Mouse (Mus musculus) stomach, postnatal 0 days (tissue): ENCODE measurements around the gene 1700042G07Rik. TPM values are rescaled to one million over a fixed set of nuclear protein-coding genes. Genes with fewer than 3 reads are reported as not detected.

Experiments used
- ATAC-seq: fragments of 200-750 bp; cut with Nextera tagmentation; 2 replicates; pipeline ENCODE4 v1.8.0; 2017; ENCODE audit not compliant: low FRiP score, low TSS enrichment
- DNase-seq: peaks from one replicate; pipeline ENCODE4 v3.0.0-alpha.2; 2016; ENCODE audit warnings: low spot score
- H3K27ac ChIP-seq: fragments of 300-500 bp; sonication (generic); replicated peaks from 2 replicates; pipeline ENCODE4 v1.5.1; 2014; ENCODE audit warnings: mild to moderate bottlenecking, control low read depth
- H3K27me3 ChIP-seq: fragments of 300-500 bp; sonication (generic); 2 replicates; pipeline ENCODE4 v1.6.1; 2014; ENCODE audit warnings: low read length; ENCODE audit not compliant: control insufficient read depth, insufficient read depth
- H3K36me3 ChIP-seq: fragments of 300-500 bp; sonication (generic); 2 replicates; pipeline ENCODE4 v1.6.1; 2014; ENCODE audit warnings: low read length, mixed read lengths; ENCODE audit not compliant: control insufficient read depth, insufficient read depth
- H3K4me1 ChIP-seq: fragments of 300-500 bp; sonication (generic); replicated peaks from 2 replicates; pipeline ENCODE4 v1.6.1; 2014; ENCODE audit warnings: antibody characterized with exemption; ENCODE audit not compliant: control insufficient read depth, insufficient read depth
- H3K4me2 ChIP-seq: fragments of 300-500 bp; sonication (generic); replicated peaks from 2 replicates; pipeline ENCODE4 v1.6.1; 2014; ENCODE audit warnings: low read depth, mild to moderate bottlenecking, control low read depth, moderate library complexity
- H3K4me3 ChIP-seq: fragments of 300-500 bp; sonication (generic); 2 replicates; pipeline ENCODE4 v1.5.1; 2014; ENCODE audit warnings: low read depth, low read length, control low read depth
- H3K9ac ChIP-seq: fragments of 300-500 bp; sonication (generic); 2 replicates; pipeline ENCODE4 v1.6.1; 2014; ENCODE audit warnings: mild to moderate bottlenecking, low read length, control low read depth, mixed read lengths
- H3K9me3 ChIP-seq: fragments of 300-500 bp; sonication (generic); 2 replicates; pipeline ENCODE4 v1.6.1; 2016; ENCODE audit warnings: low read length; ENCODE audit not compliant: control insufficient read depth
- CTCF ChIP-seq: IDR thresholded peaks from 2 replicates; pipeline ENCODE4 v1.5.1; 2016; ENCODE audit warnings: antibody characterized with exemption, low read depth, mild to moderate bottlenecking, moderate library complexity
- EP300 ChIP-seq: optimal IDR thresholded peaks from 2 replicates; pipeline ENCODE3; 2016; ENCODE audit warnings: antibody characterized with exemption
- WGBS: fragments of 180-500 bp; shearing (Covaris S2); extraction: QIAGEN DNeasy Blood & Tissue Kit; methylation state at CpG from one replicate; pipeline ENCODE4 v1.1.7; 2014; 5-methylcytosine and 5-hydroxymethylcytosine counted together
- polyA plus RNA-seq: library from polyadenylated mRNA; unstranded; fragments of >200 nt; fragmentation: Nextera tagmentation; extraction: Ambion mirVana; gene quantifications from 2 replicates; pipeline ENCODE4 v1.2.1, GENCODE M21; 2015

The 1700042G07Rik gene
- polyA plus RNA-seq, 1 experiment from 2014 or later = not detected

DNA sequence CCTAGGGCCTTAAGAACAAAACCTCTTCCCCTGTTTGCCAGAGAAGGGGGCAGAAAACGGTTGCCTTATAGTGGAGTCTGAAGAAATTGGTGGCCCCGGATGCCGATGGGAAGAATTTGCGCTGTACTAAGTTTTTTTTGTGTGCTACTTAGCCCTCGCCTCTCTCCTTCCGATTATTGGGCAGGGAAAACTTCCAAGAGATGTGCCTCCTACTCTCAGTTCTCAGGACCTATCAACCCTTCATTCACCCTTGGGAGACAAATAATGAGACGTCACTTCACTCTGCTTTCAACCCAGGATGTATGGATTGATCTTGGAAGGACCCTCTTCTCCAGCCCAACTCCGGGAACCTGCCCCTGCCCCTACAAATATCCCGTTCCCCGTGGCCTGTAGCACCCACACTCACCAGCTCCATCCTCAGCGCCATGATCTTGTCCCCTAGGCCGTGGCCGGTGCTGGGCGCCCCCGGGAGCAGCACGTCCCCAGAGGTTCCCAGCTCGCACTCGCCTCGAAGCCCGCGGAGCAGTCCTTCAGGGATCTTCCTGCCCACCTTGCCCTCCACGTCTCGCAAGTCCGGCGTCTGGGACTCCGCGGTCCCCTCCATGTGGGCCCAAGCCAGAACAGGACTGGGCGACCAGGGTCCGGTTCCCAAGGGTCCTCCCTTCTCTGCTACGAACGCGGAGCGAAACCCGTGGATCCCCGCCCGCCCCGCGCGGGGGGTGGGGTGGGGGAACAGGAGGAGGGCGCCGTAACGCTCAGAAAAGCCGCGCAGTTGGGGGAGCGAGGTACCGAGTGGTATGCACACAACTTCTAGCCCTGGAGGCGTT is 29.1 kb upstream of the 1700042G07Rik start:
- H3K27ac ChIP-seq = no peak overlapping the region; the same call in 1 of the 2 replicates
- under 1% methylated on average over 47 of the region's 47 CpGs for WGBS
- no peaks in the 10 kb centered on the region for H3K4me1 ChIP-seq
- DNase-seq = peak; percentile 69
- H3K9ac ChIP-seq = peak overlapping the region; percentile 67
- H3K4me2 ChIP-seq = peak overlapping the region; percentile 93
- no peaks in the 10 kb centered on the region for H3K36me3 ChIP-seq
- ATAC-seq = peak; percentile 58
- TF ChIP-seq EP300 = no peak
- no peak for TF ChIP-seq CTCF
- H3K27me3 ChIP-seq = no peaks in the 10 kb centered on the region
- no peaks in the 10 kb centered on the region for H3K9me3 ChIP-seq
- peak overlapping the region; percentile 58 for H3K4me3 ChIP-seq

DNA sequence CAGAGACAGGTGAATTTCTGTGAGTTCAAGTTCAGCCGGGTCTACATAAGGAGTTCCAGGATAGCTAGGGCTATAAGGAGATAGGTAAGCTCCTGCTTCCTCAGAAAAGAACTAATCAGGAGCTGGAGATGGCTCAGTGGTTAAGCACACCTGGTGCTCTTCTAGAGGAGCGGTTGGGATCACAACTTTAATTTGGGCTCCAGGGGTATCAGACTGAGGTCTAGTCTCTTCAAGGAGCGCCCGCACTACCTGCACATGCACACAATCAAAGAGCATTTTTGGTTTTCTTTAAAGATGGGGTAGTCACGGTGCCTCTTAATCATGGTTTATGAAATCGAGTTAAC is 23.4 kb upstream of the 1700042G07Rik start:
- no peaks in the 10 kb centered on the region for H3K9me3 ChIP-seq
- peak overlapping the region; percentile 95 for H3K27ac ChIP-seq
- no peak for ATAC-seq
- peak overlapping the region; percentile 77 for H3K4me3 ChIP-seq
- H3K27me3 ChIP-seq = no peaks in the 10 kb centered on the region
- no peak for DNase-seq
- H3K4me2 ChIP-seq = peak overlapping the region; percentile 65
- H3K4me1 ChIP-seq = no peaks in the 10 kb centered on the region; the same call in none of the 2 replicates
- TF ChIP-seq CTCF (no peak), EP300 (no peak)
- peak overlapping the region; percentile 90 for H3K9ac ChIP-seq
- WGBS = 23% methylated on average over 6 of the region's 6 CpGs
- peaks cover 19% of the 10 kb centered on the region for H3K36me3 ChIP-seq

DNA sequence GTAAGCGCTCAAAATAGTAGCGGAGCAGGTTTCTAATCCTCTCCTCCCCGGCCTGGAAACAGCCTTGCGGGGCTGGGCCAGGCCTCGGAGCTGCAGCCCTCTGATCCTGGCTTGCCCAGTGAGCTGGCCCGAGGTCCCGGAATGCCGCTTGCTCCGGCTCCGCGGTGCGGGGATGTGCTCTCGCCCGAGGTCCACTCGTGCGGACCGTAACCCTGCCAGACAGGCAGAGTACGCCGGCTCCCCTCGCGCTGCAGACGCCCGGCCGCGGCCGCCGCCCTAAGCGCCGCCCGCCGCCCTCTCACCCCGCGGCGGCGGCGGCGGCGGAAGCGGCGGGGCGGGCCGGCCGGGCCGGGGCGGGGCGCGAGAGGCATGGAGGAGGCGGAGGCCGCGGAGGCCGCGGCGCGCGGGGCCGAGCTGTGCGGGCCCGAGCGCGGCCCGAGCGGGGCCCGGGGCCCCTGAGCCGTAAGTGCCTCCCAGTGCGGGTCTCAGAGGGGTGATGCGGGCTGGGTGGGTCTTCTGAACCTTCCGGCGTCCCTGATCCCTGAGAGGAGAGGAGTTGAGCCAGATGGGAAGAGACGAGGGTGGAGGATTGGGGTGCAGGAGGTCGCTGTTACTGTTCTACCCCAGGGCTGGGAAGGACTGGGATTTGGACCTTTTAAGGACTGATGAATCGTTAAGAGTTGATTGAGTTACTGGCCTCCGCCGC is 22.9 kb upstream of the 1700042G07Rik start:
- peak; percentile 91 for ATAC-seq
- Histone ChIP-seq H3K9me3 (no peaks in the 10 kb centered on the region), H3K27ac (peak overlapping the region; percentile 95), H3K36me3 (peaks cover 25% of the 10 kb centered on the region), H3K9ac (peak overlapping the region; percentile 90), H3K4me3 (peak overlapping the region; percentile 77), H3K4me1 (no peaks in the 10 kb centered on the region; the same call in none of the 2 replicates), H3K4me2 (peak overlapping the region; percentile 65), H3K27me3 (no peaks in the 10 kb centered on the region)
- no peak for TF ChIP-seq EP300
- no peak for TF ChIP-seq CTCF
- 0% methylated on average over 54 of the region's 73 CpGs for WGBS
- peak; percentile 83 for DNase-seq

DNA sequence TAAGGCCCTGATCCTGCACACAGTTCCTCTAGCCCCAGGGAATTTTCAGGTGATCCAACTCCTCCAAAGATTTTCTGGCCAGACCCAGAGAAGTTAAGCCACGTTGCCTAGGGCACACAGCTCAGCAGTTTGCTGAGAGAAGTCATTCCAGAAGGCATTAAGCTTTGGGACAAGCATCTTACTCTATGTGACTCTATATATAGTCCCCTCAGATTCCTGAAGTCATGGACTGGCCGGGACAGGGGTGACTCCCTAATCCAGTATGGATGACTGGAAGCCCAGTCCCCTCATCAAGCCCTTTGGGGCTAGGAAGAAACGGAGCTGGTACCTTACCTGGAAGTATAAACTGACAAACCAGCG is 22.3 kb upstream of the 1700042G07Rik start:
- no peak for DNase-seq
- TF ChIP-seq EP300 (no peak), CTCF (no peak)

DNA sequence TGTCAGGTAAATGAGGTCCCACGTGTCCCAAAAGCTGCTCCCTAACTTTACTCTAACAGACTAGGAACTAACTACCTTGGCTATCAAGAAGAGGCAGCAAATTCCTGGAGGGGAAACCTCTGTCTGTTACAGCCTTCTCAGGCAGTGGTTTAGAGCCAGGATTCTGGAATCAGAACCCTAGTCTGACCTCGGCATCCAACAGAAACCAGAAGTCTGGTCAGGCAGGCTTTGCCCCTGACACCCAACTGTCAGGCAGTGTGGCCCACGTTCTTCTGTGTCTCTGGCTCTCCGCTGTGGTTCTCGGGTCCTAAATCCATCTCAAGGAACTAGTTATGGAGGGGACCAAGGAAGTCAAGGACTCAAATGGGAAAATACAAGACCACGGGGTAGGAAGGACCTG is 21.9 kb upstream of the 1700042G07Rik start, which contains the start of gene Lurap1:
Gene Lurap1 (minus strand): TSS at position 101 of the 400 bp plus-strand sequence.
- 59% methylated on average over 6 of the region's 6 CpGs for WGBS
- Histone ChIP-seq H3K9ac (peak within 1 kb of the TSS; percentile 90), H3K4me2 (peak within 1 kb of the TSS; percentile 65), H3K36me3 (peaks cover 34% of the 10 kb centered on the region), H3K4me1 (no peaks in the 10 kb centered on the region; the same call in none of the 2 replicates), H3K27me3 (no peaks in the 10 kb centered on the region), H3K9me3 (no peaks in the 10 kb centered on the region), H3K27ac (peak within 1 kb of the TSS; percentile 95), H3K4me3 (peak within 1 kb of the TSS; percentile 77)
- no peak for TF ChIP-seq EP300
- no peak for TF ChIP-seq CTCF
- no peak for DNase-seq
- ATAC-seq = no peak

More for the DNA sequence above, 22.3 kb upstream of the 1700042G07Rik start:
- 11% methylated on average over 4 of the region's 4 CpGs for WGBS
- Histone ChIP-seq H3K4me2 (peak overlapping the region; percentile 65), H3K36me3 (peaks cover 30% of the 10 kb centered on the region), H3K4me3 (peak overlapping the region; percentile 77), H3K9ac (peak overlapping the region; percentile 90), H3K27me3 (no peaks in the 10 kb centered on the region), H3K27ac (peak overlapping the region; percentile 95), H3K9me3 (no peaks in the 10 kb centered on the region), H3K4me1 (no peaks in the 10 kb centered on the region; the same call in none of the 2 replicates)
- ATAC-seq = 0 out of 2 replicates have a peak, but pooled peaks have one; percentile 0
